Mouse (Mus musculus) mouse embryonic stem cell (cell line): ENCODE results near the gene Zdhhc5.
"Not testable (repeated sequence)": the region's sequence is repeated elsewhere in the genome, so short reads cannot be mapped to it uniquely, and the experiment has no call there.

ENCODE experiments used
- in situ Hi-C, 2 experiments: fragments of 300-500 bp; cut with MboI; formaldehyde crosslinking; loops; 1 replicate in 1 of 2; 3 replicates in 1 of 2; pipeline ENCODE4 v1.14.3; 2019 to 2020; ENCODE audit warnings: low sequenced_read_pairs in 2 of 2, low pct_unique_long_range_greater_than_20kb in 1 of 2, mixed read lengths in 1 of 2; ENCODE audit not compliant: unreplicated experiment in 1 of 2

The Zdhhc5 gene

GRCm38 (mm10) chr2:84736312-84737161 is 21.6 kb upstream of the Zdhhc5 start:
- in situ Hi-C loops, result no loop called here

DNA sequence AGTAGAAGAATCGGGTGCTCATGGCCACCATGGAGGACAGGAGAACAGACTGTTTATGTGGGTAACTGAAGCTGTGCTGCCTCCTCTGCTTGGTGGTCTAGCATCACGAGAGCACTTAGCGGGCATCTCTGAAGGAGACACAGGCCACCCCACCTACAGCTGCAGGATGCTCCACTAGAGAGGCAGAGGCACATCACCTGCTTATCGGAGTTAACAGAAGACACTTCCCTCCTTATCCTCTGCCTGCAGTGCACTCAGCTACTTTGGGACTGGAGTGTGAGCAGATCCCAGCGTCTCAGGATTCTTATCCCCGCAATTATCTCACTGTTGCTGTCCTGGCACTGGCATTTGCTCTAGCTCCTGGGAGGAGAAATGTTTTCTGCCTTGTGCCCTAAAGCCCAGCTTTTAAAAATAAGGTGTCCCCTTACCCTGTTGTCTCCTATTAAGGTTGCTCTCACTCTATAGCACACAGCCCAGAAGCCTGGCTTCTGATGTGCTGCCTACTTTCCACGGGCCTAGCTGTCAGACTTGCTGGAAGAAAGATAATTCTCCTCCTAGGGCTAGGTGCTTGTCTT is 20.5 kb upstream of the Zdhhc5 start:
- in situ Hi-C loops, result no loop called here

GRCm38 (mm10) chr2:84734919-84735318 is 19.9 kb upstream of the Zdhhc5 start:
- in situ Hi-C loops, result no loop called here

DNA sequence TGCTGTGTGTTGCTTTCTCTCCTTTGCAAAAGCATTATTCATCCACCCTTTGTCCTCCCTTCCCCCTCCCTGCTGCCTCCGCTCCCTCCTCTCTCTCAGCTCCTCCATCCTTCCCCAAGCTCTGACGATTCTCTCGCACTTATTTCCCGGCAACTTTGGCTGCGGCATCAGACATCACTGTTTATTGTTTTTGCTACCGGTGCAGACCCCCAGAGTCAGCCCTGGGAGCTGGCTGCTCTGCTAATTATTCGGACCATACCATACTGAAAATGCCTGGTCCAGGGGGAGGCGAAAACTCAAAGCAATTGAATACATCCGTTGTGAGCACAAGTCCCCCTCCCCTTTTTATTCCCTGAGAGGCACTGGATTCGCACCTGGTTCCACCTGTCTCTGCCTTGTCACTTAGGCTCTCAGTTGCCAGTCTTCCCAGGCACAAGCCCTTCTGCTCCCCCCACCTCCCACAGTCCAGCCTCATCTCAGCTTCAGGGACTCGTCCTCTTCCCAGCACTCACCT is 19.4 kb upstream of the Zdhhc5 start:
- in situ Hi-C loops, result no loop called here

- in situ Hi-C loops, result no loop called here
Observed at GRCm38 (mm10) chr2:84733579-84734300, 18.8 kb upstream of the Zdhhc5 start, which contains the start of gene Ypel4. TSS of gene Ypel4 (plus strand) at chr2:84734058.

GRCm38 (mm10) chr2:84732394-84732793 is 17.4 kb upstream of the Zdhhc5 start:
- in situ Hi-C loops, result no loop called here

DNA sequence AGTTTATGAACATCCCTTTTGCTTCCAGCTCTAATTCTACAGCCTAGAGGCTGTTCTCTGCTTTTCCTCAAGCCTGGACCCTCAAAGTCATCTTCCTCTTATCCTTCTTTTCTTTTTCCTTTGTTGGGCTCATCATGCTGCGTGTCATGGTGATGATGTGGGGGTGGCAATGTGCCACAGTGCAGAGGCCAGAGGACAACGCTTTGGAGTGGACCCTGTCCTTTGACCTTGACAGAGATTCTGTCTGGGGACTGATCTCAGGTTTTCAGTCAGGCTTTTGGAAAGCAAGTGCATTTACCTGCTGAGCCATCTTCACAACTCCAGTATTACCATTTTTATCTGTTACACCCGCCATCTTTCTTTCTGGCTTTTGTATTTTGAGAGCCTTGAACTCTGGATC is 16.2 kb upstream of the Zdhhc5 start:
- in situ Hi-C loops, result no loop called here

- in situ Hi-C loops, result not testable (repeated sequence)
Observed at GRCm38 (mm10) chr2:84728191-84728590, 13.2 kb upstream of the Zdhhc5 start.

DNA sequence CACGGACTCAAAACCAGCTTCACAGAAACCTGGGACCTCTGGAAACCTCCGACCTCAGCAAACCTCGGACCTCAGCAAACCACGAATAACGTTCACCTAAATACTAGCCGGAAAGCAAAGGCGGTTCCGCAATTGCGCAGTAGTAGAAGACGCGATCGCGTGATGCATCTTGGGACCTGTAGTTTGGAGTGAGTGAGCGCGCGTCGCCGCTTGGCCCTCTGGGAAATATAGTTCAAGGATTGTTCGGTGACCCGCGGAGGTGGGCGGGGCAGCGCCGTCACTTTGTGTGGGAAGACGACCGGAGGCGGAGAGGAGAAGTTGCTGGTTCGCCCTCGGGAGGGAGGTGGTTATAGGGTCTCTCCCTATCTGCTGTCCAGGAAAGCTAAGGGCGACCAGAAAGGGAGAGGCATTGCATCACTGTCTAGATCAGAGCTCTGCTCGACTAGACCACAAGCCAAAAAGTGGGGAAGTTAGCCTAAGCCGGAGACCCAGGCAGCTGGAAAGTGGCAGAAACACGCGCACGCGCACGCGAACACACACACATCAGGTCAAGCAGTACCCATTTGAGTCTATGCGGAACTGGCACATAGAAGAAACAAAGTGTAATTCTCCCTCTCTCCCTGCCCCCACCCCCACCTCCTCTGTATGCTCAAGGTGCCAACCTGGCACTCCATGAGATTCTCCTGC is 12.3 kb upstream of the Zdhhc5 start, which contains the start of gene Clp1:
Gene Clp1 (minus strand): TSS at position 179 of the 687 bp plus-strand sequence.
- in situ Hi-C loops, result no loop called here

- in situ Hi-C loops, result no loop called here
Observed at GRCm38 (mm10) chr2:84726716-84727115, 11.7 kb upstream of the Zdhhc5 start.

GRCm38 (mm10) chr2:84725770-84726169 is 10.8 kb upstream of the Zdhhc5 start:
- in situ Hi-C loops, result no loop called here

- in situ Hi-C loops, result no loop called here
Observed at GRCm38 (mm10) chr2:84723856-84724255, 8.9 kb upstream of the Zdhhc5 start.

DNA sequence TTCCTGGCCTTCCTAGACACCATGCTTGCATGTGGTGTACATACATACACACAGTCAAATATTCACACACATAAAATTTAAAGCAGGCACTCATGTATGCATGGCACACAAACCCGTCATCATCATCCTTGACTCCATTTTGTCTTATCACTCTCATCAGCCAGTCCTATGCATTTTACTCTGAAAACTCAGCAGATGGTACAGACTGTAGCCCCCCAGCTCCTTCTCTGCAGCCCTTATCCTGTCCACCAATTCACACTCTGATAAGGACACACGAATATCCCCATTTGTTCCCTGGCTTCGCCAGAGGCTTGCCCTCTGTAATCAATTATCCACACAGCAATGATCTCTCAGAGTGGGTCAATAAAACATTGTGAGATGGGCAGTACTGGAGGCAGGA is 6.2 kb upstream of the Zdhhc5 start:
- in situ Hi-C loops, result no loop called here

GRCm38 (mm10) chr2:84720718-84721117 is 5.7 kb upstream of the Zdhhc5 start:
- in situ Hi-C loops, result no loop called here

- in situ Hi-C loops, result no loop called here
Observed at GRCm38 (mm10) chr2:84717357-84717756, 2.4 kb upstream of the Zdhhc5 start.

- in situ Hi-C loops, result no loop called here
Observed at GRCm38 (mm10) chr2:84716423-84717355, 1.7 kb upstream of the Zdhhc5 start.

DNA sequence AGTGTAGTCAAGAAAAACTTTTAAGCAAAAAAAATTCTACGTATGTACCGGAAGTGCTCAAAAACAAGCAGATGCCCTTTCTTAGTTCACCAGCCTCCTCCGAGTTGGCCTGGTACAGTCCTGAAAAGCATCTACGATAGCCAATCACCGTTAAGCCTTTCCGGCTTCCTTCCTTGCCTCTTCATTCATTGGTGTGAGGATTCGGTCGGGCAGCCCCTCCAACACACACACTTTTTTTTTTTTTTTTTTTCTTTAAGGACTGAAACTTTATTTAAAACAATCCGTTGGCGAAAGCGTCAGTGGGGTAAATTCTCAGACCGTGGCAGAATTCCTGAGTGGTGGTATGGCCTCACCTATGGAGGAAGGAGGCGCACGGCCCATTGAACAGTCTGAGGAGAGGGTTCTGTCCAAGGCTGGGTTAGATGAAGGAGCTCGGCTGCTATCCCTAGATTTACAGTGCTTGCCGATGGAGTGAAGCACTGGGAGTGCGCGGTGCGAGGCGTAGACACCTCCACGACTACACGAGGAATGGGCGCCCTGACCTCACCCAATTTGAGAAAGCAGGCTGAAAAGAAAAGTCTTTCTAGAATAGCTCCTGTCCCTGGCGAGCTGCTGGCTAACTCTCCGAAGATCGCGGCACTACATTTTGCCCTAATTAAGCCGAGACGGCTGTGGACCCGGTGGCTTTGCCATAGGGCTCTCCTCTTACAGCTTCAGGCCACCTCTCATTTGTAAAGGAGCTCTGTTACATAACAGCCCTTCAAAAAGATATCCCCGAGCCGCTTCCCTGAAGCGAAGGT is 782 bp upstream of the Zdhhc5 start:
- in situ Hi-C loops, result no loop called here
